Comparison of ENCODE assay signal across 19 mouse cellular contexts in genomic region chr2:149934139-149934538, GRCm38 (mm10).
A peak's percentile ranks its signal among the peaks of the same experiment; 100 is the strongest.
DNase-seq lines count a peak whose midpoint lies in the region; ATAC-seq and TF ChIP-seq lines count a peak whose summit lies in the region.
"Had no signal": no experiment of that assay in that cellular context is flagged by ENCODE, and none has a peak within 500 bp of the region (broad histone marks: within the 10 kb centered on the region; RNA-seq: fewer than 3 reads in every experiment).

No protein-coding gene starts in this region.

- H3K4me2 ChIP-seq in forebrain, embryonic 15.5 days (replicated peaks): no peak overlapping the region
- H3K4me2 ChIP-seq in forebrain, embryonic 12.5 days: no peak overlapping the region
- no peak overlapping the region for H3K4me2 ChIP-seq in stomach, embryonic 15.5 days
- no peak overlapping the region for H3K4me2 ChIP-seq in stomach, postnatal 0 days (replicated peaks; ENCODE audit: low read depth)
- H3K4me2 ChIP-seq in midbrain, embryonic 12.5 days (replicated peaks): no peak overlapping the region
- no peak overlapping the region for H3K4me2 ChIP-seq in lung, postnatal 0 days (replicated peaks; ENCODE audit: low read depth, low read length)
- H3K4me2 ChIP-seq: hindbrain, embryonic 15.5 days; limb, embryonic 15.5 days; neural tube, embryonic 12.5 days had no signal

- no peak for DNase-seq in stomach, postnatal 0 days (ENCODE audit: low spot score)
- DNase-seq in lung, postnatal 0 days (ENCODE audit: low spot score): no peak
- DNase-seq: cerebellum, adult 9-11 months; gastrocnemius, postnatal 14 days; kidney, adult 18-20 months; kidney, postnatal 10 days; lung, postnatal 14 days; thymus, postnatal 25 days had no signal

- H3K27ac ChIP-seq in forebrain, embryonic 15.5 days (replicated peaks): no peak overlapping the region
- no peak overlapping the region for H3K27ac ChIP-seq in forebrain, embryonic 12.5 days
- peak overlapping the region; percentile 69; the same call in 1 of the 2 replicates for H3K27ac ChIP-seq in stomach, embryonic 15.5 days
- H3K27ac ChIP-seq in stomach, postnatal 0 days (replicated peaks): no peak overlapping the region
- peak overlapping the region; percentile 30; the same call in 1 of the 2 replicates for H3K27ac ChIP-seq in midbrain, embryonic 12.5 days (replicated peaks)
- H3K27ac ChIP-seq in lung, postnatal 0 days (ENCODE audit: low read length): no peak overlapping the region
- H3K27ac ChIP-seq: heart, embryonic 10.5 days; hindbrain, embryonic 15.5 days; left cerebral cortex, adult 2 months; limb, embryonic 15.5 days; neural tube, embryonic 12.5 days had no signal

- no peaks in the 10 kb centered on the region for H3K4me1 ChIP-seq in forebrain, embryonic 15.5 days
- peaks cover 14% of the 10 kb centered on the region; the same call in 1 of the 2 replicates for H3K4me1 ChIP-seq in forebrain, embryonic 12.5 days
- no peaks in the 10 kb centered on the region for H3K4me1 ChIP-seq in stomach, embryonic 15.5 days
- H3K4me1 ChIP-seq in stomach, postnatal 0 days (replicated peaks; ENCODE audit: control insufficient read depth, insufficient read depth): no peaks in the 10 kb centered on the region
- H3K4me1 ChIP-seq in midbrain, embryonic 12.5 days: peaks cover 15% of the 10 kb centered on the region; the same call in 1 of the 2 replicates
- H3K4me1 ChIP-seq in lung, postnatal 0 days (ENCODE audit: insufficient read depth, low read depth, low read length): no peaks in the 10 kb centered on the region
- H3K4me1 ChIP-seq: heart, embryonic 10.5 days; hindbrain, embryonic 15.5 days; megakaryocyte, embryonic 14.5 days; neural tube, embryonic 12.5 days had no signal

- TF ChIP-seq EP300 in stomach, postnatal 0 days (optimal IDR thresholded peaks at IDR 0.05): no peak
- no peak for TF ChIP-seq EP300 in lung, postnatal 0 days (IDR thresholded peaks at IDR 0.05)

- no peaks in the 10 kb centered on the region for H3K36me3 ChIP-seq in forebrain, embryonic 15.5 days
- H3K36me3 ChIP-seq in forebrain, embryonic 12.5 days (replicated peaks): no peaks in the 10 kb centered on the region
- H3K36me3 ChIP-seq in stomach, embryonic 15.5 days: no peaks in the 10 kb centered on the region
- H3K36me3 ChIP-seq in stomach, postnatal 0 days (ENCODE audit: control insufficient read depth, insufficient read depth, low read length): no peaks in the 10 kb centered on the region
- H3K36me3 ChIP-seq in midbrain, embryonic 12.5 days: no peaks in the 10 kb centered on the region
- no peaks in the 10 kb centered on the region for H3K36me3 ChIP-seq in lung, postnatal 0 days (ENCODE audit: insufficient read depth, low read length)
- H3K36me3 ChIP-seq: heart, embryonic 10.5 days; hindbrain, embryonic 15.5 days; limb, embryonic 15.5 days; neural tube, embryonic 12.5 days had no signal

- no peak overlapping the region for H3K4me3 ChIP-seq in forebrain, embryonic 15.5 days
- H3K4me3 ChIP-seq in forebrain, embryonic 12.5 days (replicated peaks): no peak overlapping the region
- no peak overlapping the region for H3K4me3 ChIP-seq in stomach, embryonic 15.5 days (replicated peaks)
- no peak overlapping the region for H3K4me3 ChIP-seq in stomach, postnatal 0 days (ENCODE audit: low read depth, low read length)
- H3K4me3 ChIP-seq in midbrain, embryonic 12.5 days: no peak overlapping the region
- H3K4me3 ChIP-seq in lung, postnatal 0 days (ENCODE audit: low read depth, low read length): no peak overlapping the region
- H3K4me3 ChIP-seq: heart, embryonic 10.5 days; hindbrain, embryonic 15.5 days; left cerebral cortex, adult 2 months; limb, embryonic 15.5 days; megakaryocyte, embryonic 14.5 days; neural tube, embryonic 12.5 days had no signal

- TF ChIP-seq CTCF in stomach, postnatal 0 days (IDR thresholded peaks at IDR 0.05; ENCODE audit: low read depth): no peak
- TF ChIP-seq CTCF in lung, postnatal 0 days (IDR thresholded peaks at IDR 0.05): no peak

- H3K9ac ChIP-seq in forebrain, embryonic 15.5 days (replicated peaks): no peak overlapping the region
- no peak overlapping the region for H3K9ac ChIP-seq in forebrain, embryonic 12.5 days
- H3K9ac ChIP-seq in stomach, embryonic 15.5 days: no peak overlapping the region
- H3K9ac ChIP-seq in stomach, postnatal 0 days (ENCODE audit: low read length): no peak overlapping the region
- H3K9ac ChIP-seq in midbrain, embryonic 12.5 days (replicated peaks): no peak overlapping the region
- no peak overlapping the region for H3K9ac ChIP-seq in lung, postnatal 0 days (replicated peaks; ENCODE audit: low read depth)
- H3K9ac ChIP-seq: hindbrain, embryonic 15.5 days; limb, embryonic 15.5 days; neural tube, embryonic 12.5 days had no signal

- 7% methylated on average over 4 of the region's 4 CpGs for WGBS in forebrain, embryonic 15.5 days
- WGBS in forebrain, embryonic 12.5 days: 8% methylated on average over 4 of the region's 4 CpGs
- WGBS in stomach, embryonic 15.5 days: 60% methylated on average over 4 of the region's 4 CpGs
- WGBS in stomach, postnatal 0 days: 52% methylated on average over 4 of the region's 4 CpGs
- 16% methylated on average over 4 of the region's 4 CpGs for WGBS in midbrain, embryonic 12.5 days
- WGBS in lung, postnatal 0 days: 61% methylated on average over 4 of the region's 4 CpGs

- peak; percentile 32; the same call in 1 of the 2 replicates for ATAC-seq in forebrain, embryonic 15.5 days (replicated peaks)
- ATAC-seq in forebrain, embryonic 12.5 days (ENCODE audit: low FRiP score): no peak
- no peak for ATAC-seq in stomach, embryonic 15.5 days (ENCODE audit: insufficient read depth, low FRiP score, low read depth)
- no peak for ATAC-seq in stomach, postnatal 0 days (ENCODE audit: low FRiP score, low TSS enrichment)
- ATAC-seq in midbrain, embryonic 12.5 days (ENCODE audit: low FRiP score, low read depth): peak; percentile 89
- no peak for ATAC-seq in lung, postnatal 0 days
- no peak for ATAC-seq in erythroblast, adult 5-6 weeks (replicated peaks; ENCODE audit: low FRiP score, poor library complexity, severe bottlenecking)

- H3K9me3 ChIP-seq in forebrain, embryonic 15.5 days: no peaks in the 10 kb centered on the region
- H3K9me3 ChIP-seq in forebrain, embryonic 12.5 days: no peaks in the 10 kb centered on the region
- H3K9me3 ChIP-seq in stomach, embryonic 15.5 days: no peaks in the 10 kb centered on the region
- H3K9me3 ChIP-seq in stomach, postnatal 0 days (ENCODE audit: control insufficient read depth, low read length): no peaks in the 10 kb centered on the region
- H3K9me3 ChIP-seq in midbrain, embryonic 12.5 days: no peaks in the 10 kb centered on the region
- H3K9me3 ChIP-seq in lung, postnatal 0 days (ENCODE audit: low read length): no peaks in the 10 kb centered on the region
- H3K9me3 ChIP-seq: heart, embryonic 10.5 days; hindbrain, embryonic 15.5 days; limb, embryonic 15.5 days; neural tube, embryonic 12.5 days had no signal

- no peaks in the 10 kb centered on the region for H3K27me3 ChIP-seq in forebrain, embryonic 15.5 days
- no peaks in the 10 kb centered on the region for H3K27me3 ChIP-seq in forebrain, embryonic 12.5 days
- H3K27me3 ChIP-seq in stomach, embryonic 15.5 days (replicated peaks): no peaks in the 10 kb centered on the region
- H3K27me3 ChIP-seq in stomach, postnatal 0 days (ENCODE audit: control insufficient read depth, insufficient read depth, low read length): no peaks in the 10 kb centered on the region
- H3K27me3 ChIP-seq in midbrain, embryonic 12.5 days: no peaks in the 10 kb centered on the region; the same call in 1 of the 2 replicates
- H3K27me3 ChIP-seq in lung, postnatal 0 days (replicated peaks; ENCODE audit: insufficient read depth, low read length): no peaks in the 10 kb centered on the region
- H3K27me3 ChIP-seq: hindbrain, embryonic 15.5 days; limb, embryonic 15.5 days; megakaryocyte, embryonic 14.5 days; neural tube, embryonic 12.5 days had no signal

Comparison
In these comparisons a context has a peak if more than half of its experiments do, and no peak if none do; other contexts are left out.
1. ATAC-seq: peak in forebrain, embryonic 15.5 days (single experiment) and midbrain, embryonic 12.5 days (single experiment); none in forebrain, embryonic 12.5 days (single experiment), stomach, embryonic 15.5 days (single experiment), stomach, postnatal 0 days (single experiment), lung, postnatal 0 days (single experiment) and erythroblast, adult 5-6 weeks (single experiment).
2. H3K27ac ChIP-seq: peak in stomach, embryonic 15.5 days (single experiment) and midbrain, embryonic 12.5 days (single experiment); none in forebrain, embryonic 15.5 days (single experiment), forebrain, embryonic 12.5 days (single experiment), stomach, postnatal 0 days (single experiment) and lung, postnatal 0 days (single experiment).